9 mouse cellular contexts compared by ENCODE assay signal in the genomic region with DNA sequence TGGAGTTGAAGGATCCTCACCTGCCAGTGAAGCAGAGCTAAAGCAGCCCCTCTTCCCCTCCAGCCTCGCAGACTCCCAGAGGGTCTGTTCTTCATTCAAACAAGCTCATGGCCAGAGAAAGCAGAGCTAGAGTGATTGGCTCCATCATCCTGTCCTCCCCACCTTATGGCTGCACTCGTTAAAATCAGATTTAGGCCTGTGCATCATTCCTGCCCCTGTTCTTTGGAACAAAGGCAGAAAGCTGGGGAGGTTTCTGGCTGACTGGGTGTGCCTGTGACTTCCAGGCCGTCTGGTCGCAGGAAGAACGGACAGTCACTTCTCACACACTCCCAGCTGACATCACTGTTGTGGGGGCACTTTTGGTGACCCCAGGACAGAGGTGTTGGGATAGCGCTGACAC. TPM values are rescaled to one million over a fixed set of nuclear protein-coding genes. Genes with fewer than 3 reads are reported as not detected.
DNase-seq lines count a peak whose midpoint lies in the region; ATAC-seq lines count a peak whose summit lies in the region.
"Had no signal": no experiment of that assay in that cellular context is flagged by ENCODE, and none has a peak within 500 bp of the region (broad histone marks: within the 10 kb centered on the region; RNA-seq: fewer than 3 reads in every experiment).

No protein-coding gene starts in this region.

- H3K9me3 ChIP-seq in limb, embryonic 12.5 days, result no peaks in the 10 kb centered on the region
- no peaks in the 10 kb centered on the region for H3K9me3 ChIP-seq in limb, embryonic 10.5 days (replicated peaks)
- no peaks in the 10 kb centered on the region for H3K9me3 ChIP-seq in forebrain, embryonic 15.5 days
- no peaks in the 10 kb centered on the region for H3K9me3 ChIP-seq in liver, embryonic 13.5 days (replicated peaks)
- H3K9me3 ChIP-seq in neural tube, embryonic 15.5 days (replicated peaks), result no peaks in the 10 kb centered on the region

- H3K27ac ChIP-seq in limb, embryonic 12.5 days, result no peak overlapping the region
- H3K27ac ChIP-seq in limb, embryonic 10.5 days, result no peak overlapping the region
- H3K27ac ChIP-seq in forebrain, embryonic 15.5 days (replicated peaks), result peak overlapping the region; percentile 99
- peak overlapping the region; percentile 71 for H3K27ac ChIP-seq in liver, embryonic 13.5 days
- peak overlapping the region; percentile 98 for H3K27ac ChIP-seq in neural tube, embryonic 15.5 days (replicated peaks)

- H3K27me3 ChIP-seq in limb, embryonic 12.5 days, result peaks cover 78% of the 10 kb centered on the region
- H3K27me3 ChIP-seq in limb, embryonic 10.5 days (ENCODE audit: low read depth, poor library complexity, severe bottlenecking), result peaks cover 75% of the 10 kb centered on the region
- no peaks in the 10 kb centered on the region for H3K27me3 ChIP-seq in forebrain, embryonic 15.5 days
- H3K27me3 ChIP-seq in liver, embryonic 13.5 days, result peaks cover 60% of the 10 kb centered on the region
- H3K27me3 ChIP-seq in neural tube, embryonic 15.5 days (replicated peaks), result no peaks in the 10 kb centered on the region

- 72% methylated on average over 6 of the region's 6 CpGs for WGBS in limb, embryonic 12.5 days
- WGBS in limb, embryonic 10.5 days, result 74% methylated on average over 6 of the region's 6 CpGs
- 51% methylated on average over 6 of the region's 6 CpGs for WGBS in forebrain, embryonic 15.5 days
- 54% methylated on average over 6 of the region's 6 CpGs for WGBS in liver, embryonic 13.5 days (ENCODE audit: insufficient replicate concordance)
- WGBS in neural tube, embryonic 15.5 days, result 45% methylated on average over 6 of the region's 6 CpGs

- H3K4me3 ChIP-seq in limb, embryonic 12.5 days (replicated peaks), result no peak overlapping the region
- H3K4me3 ChIP-seq in limb, embryonic 10.5 days, result no peak overlapping the region
- H3K4me3 ChIP-seq in forebrain, embryonic 15.5 days, result peak overlapping the region; percentile 81
- H3K4me3 ChIP-seq in liver, embryonic 13.5 days (replicated peaks), result peak overlapping the region; percentile 36
- H3K4me3 ChIP-seq in neural tube, embryonic 15.5 days (replicated peaks), result peak overlapping the region; percentile 88

- intact Hi-C loops in left cerebral cortex, postnatal 4 days (cut with DNase I), result no loop called here

- H3K36me3 ChIP-seq in limb, embryonic 12.5 days, result no peaks in the 10 kb centered on the region
- H3K36me3 ChIP-seq in limb, embryonic 10.5 days, result no peaks in the 10 kb centered on the region
- peaks cover 34% of the 10 kb centered on the region for H3K36me3 ChIP-seq in forebrain, embryonic 15.5 days
- H3K36me3 ChIP-seq in liver, embryonic 13.5 days, result no peaks in the 10 kb centered on the region
- H3K36me3 ChIP-seq in neural tube, embryonic 15.5 days, result peaks cover 24% of the 10 kb centered on the region

- H3K4me2 ChIP-seq in limb, embryonic 12.5 days, result peak overlapping the region; percentile 98
- peak overlapping the region; percentile 84 for H3K4me2 ChIP-seq in forebrain, embryonic 15.5 days (replicated peaks)
- H3K4me2 ChIP-seq in liver, embryonic 13.5 days, result peak overlapping the region; percentile 46
- H3K4me2 ChIP-seq in neural tube, embryonic 15.5 days, result peak overlapping the region; percentile 91

- no peak overlapping the region for H3K9ac ChIP-seq in limb, embryonic 12.5 days (replicated peaks)
- peak overlapping the region; percentile 97 for H3K9ac ChIP-seq in forebrain, embryonic 15.5 days (replicated peaks)
- H3K9ac ChIP-seq in liver, embryonic 13.5 days, result peak overlapping the region; percentile 22; the same call in 1 of the 2 replicates
- peak overlapping the region; percentile 92 for H3K9ac ChIP-seq in neural tube, embryonic 15.5 days (replicated peaks)

- ATAC-seq in limb, embryonic 12.5 days (ENCODE audit: insufficient number of reproducible peaks, insufficient read depth, low FRiP score, low TSS enrichment, low read depth), result no peak
- no peak for ATAC-seq in forebrain, embryonic 15.5 days (replicated peaks)
- ATAC-seq in liver, embryonic 13.5 days (ENCODE audit: low read depth), result no peak
- no peak for ATAC-seq in neural tube, embryonic 15.5 days (ENCODE audit: low FRiP score)
- ATAC-seq: inflammation-experienced regulatory T-cells, adult 6 months had no signal

- DNase-seq in limb, embryonic 10.5 days (ENCODE audit: low spot score), result no peak
- DNase-seq in liver, embryonic 13.5 days, result no peak
- DNase-seq in right cerebral cortex, postnatal 4 days, result no peak
- no peak for DNase-seq in left cerebral cortex, postnatal 4 days
- no peak for DNase-seq in MN1 (ENCODE audit: low spot score)

- H3K4me1 ChIP-seq in limb, embryonic 12.5 days (replicated peaks), result peaks cover 35% of the 10 kb centered on the region
- peaks cover 38% of the 10 kb centered on the region for H3K4me1 ChIP-seq in limb, embryonic 10.5 days
- peaks cover 79% of the 10 kb centered on the region for H3K4me1 ChIP-seq in forebrain, embryonic 15.5 days
- H3K4me1 ChIP-seq in liver, embryonic 13.5 days (replicated peaks), result peaks cover 18% of the 10 kb centered on the region; the same call in 1 of the 2 replicates
- H3K4me1 ChIP-seq in neural tube, embryonic 15.5 days, result peaks cover 89% of the 10 kb centered on the region

RNA-seq across cellular contexts. Expression of gene Fam20c, which starts 2.8 kb away (rescaled TPM):
- 3.6 and 3.8 TPM in 2 replicates for polyA plus RNA-seq in limb, embryonic 12.5 days (2016; fragmentation: Nextera tagmentation; extraction: Ambion mirVana)
- 1.1 and 1.3 TPM in 2 replicates for polyA plus RNA-seq in limb, embryonic 10.5 days (2016; fragmentation: Nextera tagmentation; extraction: Ambion mirVana)
- polyA plus RNA-seq in forebrain, embryonic 15.5 days (2015; fragmentation: Nextera tagmentation; extraction: Ambion mirVana), result 43.7 and 47.3 TPM in 2 replicates
- polyA plus RNA-seq in liver, embryonic 13.5 days (2015; fragmentation: Nextera tagmentation; extraction: Ambion mirVana), result 6.0 and 6.5 TPM in 2 replicates
- 43.6 and 57.9 TPM in 2 replicates for polyA plus RNA-seq in neural tube, embryonic 15.5 days (2015; fragmentation: Nextera tagmentation; extraction: Ambion mirVana)
- 10 to 100 TPM; 79.5 to 92.0 TPM for total RNA-seq in left cerebral cortex, postnatal 4 days (2021)
- polyA plus RNA-seq: inflammation-experienced regulatory T-cells, adult 6 months had no signal

Comparison
In these comparisons a context has a peak if more than half of its experiments do, and no peak if none do; other contexts are left out.
1. H3K27ac ChIP-seq: peak in forebrain, embryonic 15.5 days (single experiment), liver, embryonic 13.5 days (single experiment) and neural tube, embryonic 15.5 days (single experiment); none in limb, embryonic 12.5 days (single experiment) and limb, embryonic 10.5 days (single experiment).
2. H3K4me2 ChIP-seq: peak in every context shown above with its lines; median percentile 98 in limb, embryonic 12.5 days; 91 in neural tube, embryonic 15.5 days; 84 in forebrain, embryonic 15.5 days; 46 in liver, embryonic 13.5 days.
3. H3K4me3 ChIP-seq: peak in forebrain, embryonic 15.5 days (single experiment), liver, embryonic 13.5 days (single experiment) and neural tube, embryonic 15.5 days (single experiment); none in limb, embryonic 12.5 days (single experiment) and limb, embryonic 10.5 days (single experiment).